Mouse (Mus musculus) cerebellum, adult 9-11 months (tissue): ENCODE measurements at regions not wholly inside any gene's neighbourhood (a gene's known extent, or its start where the extent isn't known, plus 50 kb on each side); places are given as distances from the start of the nearest gene placed in this dataset.

Source experiments
- DNase-seq: peaks from one replicate; pipeline ENCODE4 v3.0.0; 2022

DNA sequence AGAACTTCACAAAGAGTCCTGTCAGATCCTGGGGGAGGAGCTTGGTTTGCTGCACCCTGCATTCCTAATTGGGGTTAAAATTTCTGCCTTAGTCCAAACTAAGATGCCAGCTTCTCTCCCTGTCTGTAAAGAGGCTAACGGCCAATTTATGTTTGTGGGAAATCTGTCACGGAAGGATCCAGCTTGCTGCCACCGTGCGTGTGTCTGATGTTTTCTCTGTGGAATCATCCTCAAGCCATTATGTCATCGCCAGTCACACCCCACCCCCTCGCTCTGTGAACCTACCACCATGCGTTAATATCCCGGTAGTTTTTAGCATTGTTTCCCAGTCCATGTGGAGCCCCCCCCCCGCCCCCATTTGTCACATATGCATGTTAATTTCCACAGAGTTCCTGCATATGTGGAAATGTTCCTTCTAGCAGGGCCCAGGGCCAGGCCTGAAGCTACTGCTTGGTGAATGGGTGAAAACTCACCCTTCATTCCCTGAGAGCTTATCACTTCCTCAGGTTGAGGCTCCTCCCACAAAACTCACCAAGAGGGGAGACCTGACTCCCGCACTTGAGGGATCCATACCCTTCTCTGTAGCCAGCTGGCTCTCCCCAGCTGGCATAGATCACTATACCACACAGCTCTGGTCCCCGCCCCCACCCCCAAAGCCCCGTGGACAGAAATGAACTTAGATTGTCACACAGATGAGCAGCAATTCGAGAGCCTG is 233.4 kb downstream of the Bcl11b start:
- no peak for DNase-seq

DNA sequence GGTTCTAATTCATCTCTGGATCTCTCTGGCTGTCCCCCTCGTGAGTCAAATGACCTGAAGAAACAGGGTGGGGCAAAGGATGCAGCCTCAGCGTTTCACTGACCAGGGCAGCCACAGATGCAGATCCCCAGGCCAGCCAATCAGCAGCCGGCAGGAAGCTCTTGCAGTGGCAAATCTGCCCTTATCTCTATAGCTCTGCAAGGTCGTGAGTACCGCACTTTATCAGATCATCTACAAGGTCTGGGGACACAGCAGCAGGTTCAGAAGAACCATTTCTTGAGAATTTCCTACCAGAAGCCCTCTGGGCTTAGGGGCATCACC is 232.9 kb downstream of the Bcl11b start:
- DNase-seq, result no peak

DNA sequence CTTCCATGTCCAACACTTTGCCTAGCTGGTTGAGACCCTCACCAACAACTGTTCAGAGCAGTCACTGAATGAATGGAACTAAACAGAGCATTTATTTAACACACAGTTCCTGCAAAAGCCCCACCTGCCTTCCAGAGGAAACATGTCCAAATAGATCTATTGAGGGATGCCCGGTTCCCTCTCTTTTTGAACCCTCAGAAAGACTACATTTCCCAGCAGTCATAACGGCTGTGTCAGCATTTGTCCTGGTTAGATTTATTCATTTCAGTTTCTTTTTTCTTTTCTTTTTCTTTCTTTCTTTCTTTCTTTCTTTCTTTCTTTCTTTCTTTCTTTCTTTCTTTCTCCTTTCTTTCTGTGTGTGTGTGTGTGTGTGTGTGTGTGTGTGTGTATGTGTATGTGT is 232.1 kb downstream of the Bcl11b start:
- DNase-seq, result no peak

DNA sequence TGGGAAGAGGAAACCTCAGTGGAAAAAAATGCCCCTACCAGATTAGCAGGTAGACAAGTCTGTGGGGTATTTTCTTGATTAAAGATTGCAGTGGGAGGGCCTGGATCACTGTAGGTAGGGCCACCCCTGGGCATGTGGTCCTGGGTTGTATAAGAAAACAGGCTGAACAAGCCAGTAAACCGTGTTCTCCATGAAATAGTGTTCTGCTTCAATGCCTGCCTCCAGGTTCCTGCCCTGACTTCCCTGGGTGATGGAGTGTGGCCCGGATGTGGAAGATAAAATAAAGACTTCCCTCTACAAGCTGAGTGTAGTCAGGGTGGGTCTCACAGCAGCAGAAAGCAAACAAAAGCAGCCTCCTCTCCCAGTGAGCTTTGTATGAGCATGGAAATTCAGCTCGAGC is 231.6 kb downstream of the Bcl11b start:
- DNase-seq, result no peak

DNA sequence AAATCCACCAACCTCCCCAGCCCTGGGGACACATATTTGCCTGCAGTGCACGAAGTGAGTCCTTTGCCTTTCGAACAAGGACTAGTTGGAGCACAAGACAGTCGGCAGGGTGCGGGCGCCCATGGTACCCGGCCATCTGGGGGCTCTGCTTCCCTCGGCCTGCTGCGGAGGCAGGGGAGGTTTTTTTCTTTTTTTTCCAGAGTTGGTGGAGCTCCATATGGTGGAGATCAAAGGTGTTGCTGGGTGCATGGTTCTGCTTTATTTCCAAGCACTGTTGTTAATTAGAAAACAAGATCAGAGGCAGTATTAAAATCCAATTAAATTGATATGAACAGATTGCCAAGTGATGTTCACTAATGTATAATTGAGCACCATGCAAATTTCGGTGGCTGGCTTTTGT is 225.4 kb downstream of the Bcl11b start:
- DNase-seq, result no peak

DNA sequence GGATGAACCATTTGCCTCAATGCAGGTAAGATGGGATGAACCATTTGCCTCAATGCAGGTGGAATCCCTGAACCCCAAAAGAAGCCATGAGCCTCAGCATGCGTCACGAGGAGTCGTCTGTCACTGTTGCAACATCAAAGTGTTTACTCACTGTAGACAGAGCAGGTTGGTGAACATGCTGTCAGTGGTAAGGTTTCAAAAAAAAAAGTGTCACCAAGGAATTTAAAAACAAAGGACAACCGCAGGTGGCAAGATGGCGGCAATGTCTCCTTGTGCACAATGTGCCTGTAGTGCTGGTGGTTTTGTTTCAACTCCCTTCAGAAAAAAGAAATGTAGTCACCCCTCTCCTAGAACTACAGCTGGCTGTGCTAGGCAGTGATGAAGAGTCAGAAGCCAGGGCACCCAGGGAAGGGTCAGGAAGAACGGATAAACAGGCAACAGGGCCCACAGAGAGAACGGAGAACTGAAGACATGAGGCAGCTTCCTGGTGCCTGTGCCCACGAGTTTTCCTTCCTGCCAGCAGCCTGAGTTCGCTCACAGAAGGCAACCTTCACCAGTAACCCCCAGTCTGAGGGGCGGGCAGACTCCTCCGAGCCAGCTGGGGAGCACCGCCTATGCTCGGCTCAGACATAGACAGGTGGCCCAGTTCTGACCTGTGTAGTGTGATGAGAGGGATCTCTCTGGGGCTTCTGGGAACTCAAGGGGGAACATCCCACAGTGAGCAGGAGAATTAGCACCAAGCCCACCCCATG is 223.9 kb downstream of the Bcl11b start:
- DNase-seq, result no peak

DNA sequence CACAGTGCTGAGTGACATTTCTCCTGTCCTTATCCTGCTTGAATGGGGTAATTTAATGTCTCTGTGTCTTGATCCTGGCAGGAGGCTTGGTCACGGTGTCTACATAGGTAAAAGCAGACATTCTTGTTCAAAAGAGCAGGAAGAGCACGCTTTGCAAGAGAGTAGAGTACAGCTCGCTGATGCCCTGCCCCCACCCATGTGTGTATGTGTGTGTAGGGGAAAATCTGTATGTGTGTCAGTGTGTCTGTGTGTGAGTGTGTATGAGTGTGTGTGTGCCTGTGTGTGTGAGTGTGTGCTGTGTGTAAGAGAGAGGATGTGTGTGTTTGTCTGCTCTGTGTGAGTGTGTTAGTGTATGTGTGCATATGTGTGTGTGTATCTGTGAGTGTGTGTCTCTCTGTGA is 221.3 kb downstream of the Bcl11b start:
- no peak for DNase-seq

DNA sequence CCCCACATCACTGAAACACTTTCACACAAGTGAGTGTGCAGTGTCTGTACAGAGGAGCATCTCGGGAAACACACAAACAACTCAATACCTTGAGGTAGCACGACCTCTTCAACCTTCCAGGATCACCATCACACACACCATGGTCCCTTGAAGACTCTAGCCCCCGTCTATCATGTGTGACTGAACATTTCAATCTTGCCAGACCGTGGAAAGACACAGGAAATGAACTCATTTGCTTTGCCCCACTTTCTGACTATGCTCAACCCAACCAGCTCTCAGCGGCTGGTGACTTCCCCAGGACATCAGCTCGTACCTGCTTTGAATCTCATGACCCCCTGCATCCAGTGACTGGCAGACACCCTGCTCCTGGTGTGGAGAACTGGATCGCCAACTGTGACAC is 219.6 kb downstream of the Bcl11b start:
- no peak for DNase-seq

DNA sequence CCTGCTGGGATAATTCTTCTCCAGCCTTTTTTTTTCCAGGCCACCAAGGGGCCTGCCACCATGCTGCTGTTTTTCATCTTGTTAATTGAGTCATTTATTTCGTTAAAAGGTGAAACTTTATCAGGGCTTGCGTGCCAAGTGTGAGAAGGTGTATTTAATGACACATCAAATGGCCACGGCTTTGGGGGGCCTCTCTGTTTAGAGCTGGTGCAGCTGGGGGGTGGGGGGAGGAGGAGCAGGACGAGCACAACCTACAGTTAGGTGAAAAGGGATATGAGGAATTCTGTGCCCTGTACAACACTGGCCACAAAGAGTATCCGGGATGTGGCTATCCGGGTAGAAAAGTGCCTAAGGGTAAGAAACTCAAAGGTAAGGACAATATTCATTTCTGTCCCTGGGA is 213.6 kb downstream of the Bcl11b start:
- no peak for DNase-seq

DNA sequence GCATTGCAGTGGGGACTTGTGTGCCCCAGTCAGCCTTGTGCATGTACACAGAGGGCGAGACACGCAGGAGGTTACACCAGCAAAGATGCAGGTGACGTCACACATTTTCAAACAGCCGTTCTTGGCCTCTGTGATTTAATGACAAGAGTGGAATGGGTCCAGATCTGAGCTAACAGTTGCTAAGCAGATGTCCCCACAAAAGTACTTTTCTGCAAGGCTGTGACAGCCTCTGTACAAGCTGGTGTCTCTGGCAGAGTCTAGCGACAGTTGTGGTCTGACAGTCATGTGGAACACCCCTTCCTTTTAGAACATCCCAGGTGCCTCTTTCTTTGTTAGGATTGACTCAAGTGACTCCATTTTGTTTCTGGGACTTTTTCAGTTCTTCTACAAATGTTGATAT is 203.1 kb downstream of the Bcl11b start:
- no peak for DNase-seq

DNA sequence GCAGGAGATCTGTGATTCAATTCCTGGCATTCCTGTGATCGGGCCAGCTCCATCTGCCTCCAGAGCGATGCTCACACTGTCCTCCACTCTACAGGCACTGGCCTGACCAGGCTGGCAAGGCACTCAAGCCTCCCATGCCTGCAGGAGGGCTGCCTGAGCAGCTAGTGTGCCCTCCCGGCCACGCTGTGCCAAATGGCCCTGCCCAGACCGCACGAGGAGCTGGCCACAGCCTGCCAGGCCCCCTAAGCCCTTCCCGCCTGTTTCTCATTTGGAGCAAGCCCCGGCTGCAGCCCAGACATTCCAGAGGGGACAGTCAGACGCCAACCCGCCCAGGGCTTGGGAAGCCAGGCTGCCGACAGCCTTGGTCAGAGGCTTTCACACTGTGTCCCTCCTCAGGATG is 195.8 kb downstream of the Bcl11b start:
- peak; percentile 85 for DNase-seq

DNA sequence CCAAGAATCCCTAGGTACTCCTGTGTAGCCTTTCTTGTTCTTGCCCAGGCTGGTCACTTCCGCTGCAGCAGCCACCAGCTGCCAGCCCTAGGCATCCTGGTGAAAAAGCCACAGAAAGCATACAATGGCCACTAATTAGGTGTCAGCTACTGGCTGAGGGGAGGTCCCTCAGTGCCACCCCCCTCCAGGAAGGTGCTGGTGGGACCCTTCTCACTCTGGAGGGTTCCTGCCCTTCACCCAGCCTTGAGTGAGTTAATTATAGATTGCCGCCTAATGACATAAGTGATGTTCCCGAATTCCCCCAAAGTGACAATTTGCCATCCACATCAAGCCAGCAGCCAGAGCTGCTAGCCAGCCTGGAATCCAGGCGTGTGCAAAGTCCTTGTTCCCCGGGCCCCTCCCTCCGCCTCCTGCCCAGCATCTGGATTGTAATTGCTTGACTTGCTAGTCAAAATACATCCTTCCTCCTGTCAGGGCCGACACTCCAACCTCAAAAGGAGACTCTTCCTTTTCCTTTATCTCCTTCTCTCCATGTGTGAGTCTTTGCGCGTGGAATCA is 195.2 kb downstream of the Bcl11b start:
- DNase-seq, result peak; percentile 10

DNA sequence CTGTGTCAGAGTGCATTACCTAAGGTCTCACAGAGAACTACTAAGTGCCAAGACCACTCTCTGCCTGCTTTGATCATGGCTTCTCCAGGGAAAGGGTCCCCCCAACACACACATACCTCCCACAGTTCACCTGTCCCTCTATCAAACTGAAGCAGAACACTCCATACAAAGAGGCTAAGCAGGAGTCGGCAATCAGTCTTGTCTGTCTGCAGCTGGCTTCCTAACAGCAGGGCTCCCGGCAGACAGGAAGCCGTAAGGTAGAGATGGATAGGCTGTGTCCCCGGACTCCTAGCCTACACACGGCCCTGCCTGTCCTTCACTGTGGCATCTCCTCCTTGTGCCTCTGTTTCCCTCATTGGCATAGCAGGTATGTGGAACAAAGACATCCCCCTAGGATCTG is 192.2 kb downstream of the Bcl11b start:
- DNase-seq, result no peak

DNA sequence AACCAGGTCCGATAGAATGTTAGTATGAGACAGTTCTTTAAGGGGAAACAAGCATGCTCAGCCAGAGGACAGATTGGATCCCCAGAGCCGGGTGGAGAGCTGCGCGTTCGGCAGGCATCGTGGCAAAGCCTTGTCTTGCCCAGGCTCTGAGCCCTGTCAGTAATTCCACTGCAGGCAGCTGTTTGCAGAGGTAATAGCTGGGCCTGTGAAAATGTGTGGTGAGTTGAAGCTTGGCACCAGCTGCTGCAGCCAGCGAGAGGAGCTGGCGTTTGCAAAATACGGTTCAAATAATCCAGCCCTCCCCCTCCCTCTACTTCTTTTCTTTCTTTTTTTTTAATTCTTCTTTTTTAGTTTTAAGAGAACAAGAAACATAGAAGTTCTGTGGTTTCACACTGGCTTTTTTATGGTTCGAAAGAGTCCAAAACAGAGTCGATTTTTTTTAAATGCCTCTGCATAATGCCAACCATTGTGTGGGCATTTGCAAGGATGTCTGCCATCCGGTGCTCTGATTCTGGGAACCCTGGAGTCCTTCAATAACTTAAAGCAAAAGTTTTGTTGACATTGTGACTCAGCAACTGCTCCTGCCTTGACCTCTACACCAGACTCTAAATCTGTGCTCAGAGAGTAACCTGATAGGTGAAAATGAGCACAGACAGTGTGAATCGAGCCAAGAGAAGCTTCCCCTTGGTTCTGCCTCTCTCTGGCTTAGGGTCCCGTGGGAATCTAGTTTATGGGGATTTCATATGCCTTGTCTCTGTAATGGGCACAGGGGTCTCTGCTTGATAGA is 190.7 kb downstream of the Bcl11b start:
- no peak for DNase-seq

DNA sequence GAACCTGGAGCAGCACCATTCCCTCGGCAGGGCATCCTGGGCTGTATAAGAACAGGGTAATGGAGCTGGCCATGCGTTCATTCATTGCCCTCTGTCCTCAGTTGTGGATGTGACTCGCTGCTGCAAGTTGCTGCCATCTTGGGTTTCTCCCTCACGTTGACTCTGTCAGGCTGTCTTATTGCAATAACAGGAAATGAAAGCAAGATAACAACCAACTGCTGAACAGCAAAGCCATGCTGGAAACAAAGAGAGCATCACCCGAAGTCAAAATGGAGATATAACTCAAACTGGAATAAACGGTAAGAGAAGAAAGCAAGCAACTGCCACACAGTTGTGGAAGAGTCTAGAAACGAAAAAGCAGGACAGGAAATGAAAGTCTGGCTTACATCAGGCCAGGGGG is 188.5 kb downstream of the Bcl11b start:
- DNase-seq, result no peak

DNA sequence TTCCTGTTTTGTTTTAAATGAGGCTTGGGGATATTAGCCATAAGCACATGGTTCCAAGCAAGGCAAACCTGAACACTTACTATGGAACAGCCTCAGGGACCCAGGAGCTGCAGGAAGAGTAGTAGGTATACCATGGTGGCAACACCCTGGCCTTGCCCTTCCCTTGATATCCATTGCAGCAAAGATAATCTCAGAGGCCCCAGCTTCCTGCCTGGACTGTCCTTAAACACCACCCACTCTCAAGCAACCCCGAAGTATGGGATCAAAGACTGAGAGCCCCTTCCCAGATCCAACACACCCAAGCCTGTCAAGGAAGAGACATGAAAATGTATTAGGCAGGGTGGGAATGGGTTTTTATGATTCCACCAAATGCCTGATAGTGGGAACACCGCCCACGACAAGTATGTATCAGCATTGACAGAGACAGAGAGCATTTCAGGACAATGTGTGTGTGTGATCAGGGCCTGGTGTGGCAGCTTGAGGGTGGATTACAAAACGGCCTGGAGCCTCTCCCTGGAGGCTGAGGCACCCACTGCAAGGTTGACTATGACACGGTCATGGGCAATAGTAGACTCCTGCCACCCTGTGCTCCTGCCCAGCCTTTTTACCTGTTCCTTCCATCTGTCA is 179.5 kb downstream of the Bcl11b start:
- no peak for DNase-seq

DNA sequence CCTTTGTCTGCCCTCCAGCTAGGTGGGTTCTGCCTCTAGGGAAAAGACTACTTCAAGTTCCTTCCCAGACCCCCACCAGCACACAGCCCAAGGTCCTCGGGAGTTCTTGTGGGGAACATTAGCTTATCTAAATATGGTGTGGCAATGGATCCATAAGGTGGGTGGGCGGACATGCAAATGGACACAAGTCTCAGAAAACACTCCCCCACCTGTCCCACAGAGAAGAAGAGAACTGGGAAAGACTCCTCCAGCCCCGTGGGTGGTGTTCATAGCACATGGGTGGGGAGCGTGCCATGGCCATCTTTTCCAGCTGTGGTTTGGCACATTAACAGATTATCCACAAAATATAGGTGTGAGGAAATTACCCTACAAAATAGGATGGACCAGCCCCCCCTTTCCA is 177.5 kb downstream of the Bcl11b start:
- DNase-seq, result no peak

DNA sequence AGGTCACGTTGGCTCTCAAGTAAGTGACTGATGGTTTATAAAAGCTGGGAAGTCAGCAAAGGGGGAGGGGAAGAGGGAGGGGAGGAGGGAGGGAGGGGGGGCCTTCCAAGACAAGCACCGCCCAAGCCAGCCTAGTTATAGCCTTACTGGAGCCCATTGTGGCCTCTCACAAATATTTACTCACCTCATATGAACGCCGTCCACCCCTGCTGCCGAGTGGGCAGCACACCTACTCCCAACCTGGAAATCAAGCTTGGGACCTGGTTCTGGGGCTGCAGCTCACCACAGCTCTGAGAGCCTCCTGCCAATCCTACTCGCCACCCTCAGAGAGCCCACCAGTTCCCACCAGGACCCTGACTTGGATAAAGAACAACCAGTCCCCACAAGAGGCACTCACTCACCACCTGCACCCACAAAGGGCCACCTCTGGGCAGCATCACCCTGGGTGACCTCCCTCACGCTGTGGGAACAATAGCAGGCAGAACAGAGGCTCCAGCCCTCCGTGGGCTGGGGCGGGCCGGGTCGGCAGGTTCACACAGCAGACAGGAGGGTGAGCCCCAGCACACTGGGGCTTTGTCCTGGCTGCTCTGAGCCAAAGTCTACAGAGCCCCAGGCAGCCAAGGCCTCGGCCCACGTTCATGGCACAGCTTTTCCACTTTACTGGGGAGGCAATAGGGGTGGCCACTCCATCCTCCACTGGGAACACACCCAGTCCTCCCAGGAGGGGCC is 171.8 kb downstream of the Bcl11b start:
- DNase-seq, result no peak

DNA sequence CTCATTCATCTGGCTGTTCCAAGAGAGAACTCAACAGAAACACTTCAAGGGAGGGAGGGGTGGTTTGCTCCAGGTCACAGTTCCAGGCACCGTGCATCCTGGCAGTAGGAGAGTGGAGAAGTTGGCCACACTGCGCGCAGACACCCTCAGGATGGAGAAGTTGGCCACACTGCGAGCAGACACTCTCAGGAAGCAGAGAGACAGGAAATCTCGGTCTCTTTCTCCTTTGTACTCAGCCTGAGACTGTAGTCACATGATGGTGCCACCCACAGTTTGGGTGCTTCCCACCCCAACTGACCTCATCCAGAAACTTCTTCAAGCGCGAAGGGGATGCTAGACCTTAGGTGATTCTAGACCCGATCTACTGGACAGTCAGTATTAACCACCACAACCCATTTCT is 170.4 kb downstream of the Bcl11b start:
- DNase-seq, result no peak

DNA sequence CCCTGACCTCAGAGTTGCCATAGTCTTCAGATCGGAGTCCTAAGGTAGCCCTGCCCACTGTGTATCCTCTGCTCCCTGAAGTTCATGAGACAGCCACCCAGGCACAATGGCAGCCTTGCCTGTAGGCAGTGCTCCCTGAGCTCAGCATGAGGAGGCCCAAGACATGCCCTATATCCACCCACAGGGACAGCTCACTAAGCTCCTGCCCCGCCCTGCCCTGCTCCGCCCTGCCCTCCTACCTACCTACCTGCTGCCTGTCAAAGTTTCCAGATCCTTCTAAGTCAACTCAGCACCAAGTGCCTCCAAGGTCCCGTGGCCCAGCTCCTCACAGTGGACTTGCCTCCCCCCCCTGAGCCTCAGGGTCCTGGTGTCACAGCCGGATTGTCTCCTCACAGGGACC is 168.9 kb downstream of the Bcl11b start:
- no peak for DNase-seq

DNA sequence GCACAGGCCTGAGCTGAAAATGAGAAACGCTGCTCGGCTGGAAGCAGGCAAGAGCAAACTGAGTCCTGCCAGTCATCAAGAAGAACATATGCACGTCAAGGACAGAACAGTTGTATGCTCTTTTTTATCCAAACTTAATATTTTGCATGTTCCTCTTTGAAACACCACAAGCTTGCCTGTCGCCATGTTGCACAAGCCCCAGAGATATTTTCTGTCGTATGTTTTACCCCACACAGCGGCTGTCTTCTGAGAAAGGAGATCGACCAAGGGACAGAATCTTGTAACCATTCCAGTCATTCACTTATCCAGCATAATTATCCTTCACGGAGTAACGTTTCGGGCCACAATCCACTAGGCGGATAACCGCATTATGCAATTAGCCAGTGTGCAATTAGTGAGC is 165.7 kb downstream of the Bcl11b start:
- no peak for DNase-seq

DNA sequence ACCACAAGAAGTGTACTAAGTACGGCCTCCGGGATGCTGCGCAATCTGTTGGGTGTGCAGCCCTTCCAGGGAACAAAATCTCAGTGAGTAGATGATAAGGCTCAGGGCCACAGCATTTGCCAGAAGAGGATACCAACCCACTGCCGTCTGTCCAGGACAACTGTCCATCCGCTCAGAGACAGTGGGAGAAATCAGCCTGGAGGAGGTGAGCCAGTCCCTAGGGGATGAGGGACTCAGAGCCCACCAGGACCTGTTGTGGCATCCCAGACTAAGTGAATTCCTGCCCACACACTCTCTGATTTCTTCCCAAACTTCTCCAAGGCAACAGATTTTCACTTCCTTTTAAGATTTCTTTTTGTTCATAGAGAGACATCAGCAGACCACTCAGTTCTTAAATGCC is 158.8 kb downstream of the Bcl11b start:
- no peak for DNase-seq

DNA sequence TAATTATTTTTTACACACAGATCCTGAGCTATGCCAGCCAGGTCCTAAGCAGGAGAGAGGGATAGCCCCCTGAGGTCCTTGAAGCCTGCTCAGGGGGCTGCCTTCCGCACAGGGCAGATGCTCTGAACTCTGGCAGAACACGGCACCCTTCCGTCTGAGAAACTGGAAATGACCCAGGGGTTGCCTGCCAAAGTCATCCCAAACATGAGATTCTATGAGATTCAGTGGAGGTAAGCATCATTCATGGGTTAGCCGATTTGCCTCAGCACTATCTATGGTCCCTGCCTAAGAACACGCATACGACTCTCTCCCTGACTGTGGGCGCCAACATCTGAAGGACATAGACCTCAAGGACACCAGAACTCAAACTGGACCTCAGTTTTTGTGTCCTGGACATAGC is 152.8 kb downstream of the Bcl11b start:
- no peak for DNase-seq
